Mouse (Mus musculus) forebrain, embryonic 12.5 days (tissue): ENCODE measurements around the gene Slc2a12. TPM values are rescaled to one million over a fixed set of nuclear protein-coding genes. Genes with fewer than 3 reads are reported as not detected.

Experiments
- ATAC-seq: fragments of 200-750 bp; cut with Nextera tagmentation; 2 replicates; pipeline ENCODE4 v1.8.0; 2017; ENCODE audit warnings: moderate TSS enrichment; ENCODE audit not compliant: low FRiP score
- H3K27ac ChIP-seq: fragments of 300-500 bp; sonication (generic); 2 replicates; pipeline ENCODE4 v1.5.1; 2016; ENCODE audit warnings: mild to moderate bottlenecking
- H3K27me3 ChIP-seq: fragments of 300-500 bp; sonication (generic); 2 replicates; pipeline ENCODE4 v1.6.1; 2016; ENCODE audit warnings: mild to moderate bottlenecking
- H3K36me3 ChIP-seq: fragments of 300-500 bp; sonication (generic); replicated peaks from 2 replicates; pipeline ENCODE4 v1.6.1; 2016; ENCODE audit warnings: mild to moderate bottlenecking
- H3K4me1 ChIP-seq: fragments of 300-500 bp; sonication (generic); 2 replicates; pipeline ENCODE4 v1.6.1; 2016
- H3K4me2 ChIP-seq: fragments of 300-500 bp; sonication (generic); 2 replicates; pipeline ENCODE4 v1.6.1; 2016; ENCODE audit warnings: mild to moderate bottlenecking, moderate library complexity
- H3K4me3 ChIP-seq: fragments of 300-500 bp; sonication (generic); replicated peaks from 2 replicates; pipeline ENCODE4 v1.5.1; 2016; ENCODE audit warnings: mild to moderate bottlenecking
- H3K9ac ChIP-seq: fragments of 300-500 bp; sonication (generic); 2 replicates; pipeline ENCODE4 v1.6.1; 2016; ENCODE audit warnings: mild to moderate bottlenecking
- H3K9me3 ChIP-seq: fragments of 300-500 bp; sonication (generic); 2 replicates; pipeline ENCODE4 v1.6.1; 2016
- WGBS: fragments of 180-500 bp; shearing (Covaris S2); methylation state at CpG from one replicate; pipeline ENCODE4 v1.1.7; 2016; 5-methylcytosine and 5-hydroxymethylcytosine counted together
- polyA plus RNA-seq: library from polyadenylated mRNA; unstranded; fragments of >200 nt; fragmentation: Nextera tagmentation; extraction: Ambion mirVana; gene quantifications from 2 replicates; pipeline ENCODE4 v1.2.1, GENCODE M21; 2016

Slc2a12 gene
- polyA plus RNA-seq, 1 experiment from 2014 or later: 2.1 TPM

- no peak overlapping the region for H3K27ac ChIP-seq
- WGBS: 79% methylated on average over 4 of the region's 4 CpGs
- ATAC-seq: no peak
- H3K4me1 ChIP-seq: peaks cover 9% of the 10 kb centered on the region
- no peak overlapping the region for H3K9ac ChIP-seq
- H3K36me3 ChIP-seq: no peaks in the 10 kb centered on the region
- no peaks in the 10 kb centered on the region for H3K9me3 ChIP-seq
- H3K4me2 ChIP-seq: no peak overlapping the region
- H3K4me3 ChIP-seq: no peak overlapping the region
- H3K27me3 ChIP-seq: no peaks in the 10 kb centered on the region
These were observed 12.9 kb upstream of the Slc2a12 start for GRCm38 (mm10) chr10:22631956-22632355.

DNA sequence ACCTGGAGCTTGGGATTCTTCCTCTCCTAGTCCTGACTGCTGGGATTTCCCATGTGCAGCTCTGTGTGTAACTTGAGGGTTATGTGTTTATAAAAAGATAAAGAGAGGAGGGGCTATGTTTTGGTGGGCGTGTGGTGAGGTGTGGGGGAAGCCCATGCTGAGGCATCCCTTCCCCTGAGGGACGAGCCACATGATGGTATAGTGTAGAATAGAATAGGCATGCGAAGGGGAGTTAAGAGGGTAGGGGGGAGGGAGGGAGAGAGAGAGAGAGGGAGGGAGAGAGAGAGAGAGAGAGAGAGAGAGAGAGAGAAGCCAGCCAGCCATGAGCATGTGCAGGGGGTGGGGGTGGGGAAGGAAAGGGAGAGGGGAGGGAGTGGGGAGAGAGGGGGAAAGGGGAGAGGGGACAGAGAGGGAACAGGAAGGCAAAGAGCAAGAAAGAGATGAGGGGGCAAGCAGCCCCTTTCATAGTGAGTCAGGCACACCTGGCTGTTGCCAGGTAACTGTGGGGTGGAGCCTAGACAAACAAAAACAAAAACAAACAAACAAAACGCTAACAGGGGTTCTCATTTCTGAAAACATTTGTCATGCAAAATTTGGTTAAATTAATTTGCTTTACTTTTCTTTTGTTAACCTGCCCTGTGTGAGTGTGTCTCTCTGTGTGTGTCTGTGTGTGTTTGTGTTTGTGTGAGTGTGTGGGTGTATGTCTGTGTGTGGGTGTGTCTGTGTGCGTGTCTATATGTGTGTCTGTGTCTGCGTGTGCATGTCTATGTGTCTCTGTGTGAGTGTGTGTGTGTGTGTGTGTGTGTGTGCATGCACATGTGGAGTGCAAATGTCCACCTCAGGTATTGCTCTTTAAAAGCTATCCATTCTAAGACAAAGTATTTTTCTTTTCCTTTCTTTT is 11.2 kb upstream of the Slc2a12 start:
- H3K27me3 ChIP-seq: no peaks in the 10 kb centered on the region
- 42% methylated on average over 6 of the region's 6 CpGs for WGBS
- ATAC-seq: peak; percentile 60; the same call in 1 of the 2 replicates
- H3K27ac ChIP-seq: no peak overlapping the region
- H3K4me2 ChIP-seq: no peak overlapping the region
- peaks cover 9% of the 10 kb centered on the region for H3K4me1 ChIP-seq
- H3K36me3 ChIP-seq: no peaks in the 10 kb centered on the region
- H3K9me3 ChIP-seq: no peaks in the 10 kb centered on the region
- H3K9ac ChIP-seq: no peak overlapping the region
- H3K4me3 ChIP-seq: no peak overlapping the region

DNA sequence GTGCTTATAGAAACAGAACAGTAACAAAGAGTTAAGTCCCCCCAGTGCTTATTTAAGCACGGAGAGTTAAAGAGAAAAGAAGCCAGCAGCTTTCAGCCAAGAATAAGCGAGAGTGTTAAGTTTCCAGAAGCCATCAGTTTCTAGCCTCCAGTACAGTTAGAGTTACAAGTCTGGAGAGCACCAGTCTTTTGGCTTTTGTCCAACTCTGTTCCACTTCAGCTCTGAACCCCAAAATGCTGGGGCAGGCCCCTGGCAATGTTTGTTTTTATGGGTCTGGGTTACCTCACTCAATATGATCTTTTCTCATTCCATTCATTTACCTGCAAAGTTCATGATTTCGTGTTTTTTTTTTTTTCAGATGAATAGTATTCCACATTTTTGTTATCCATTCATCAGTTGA is 7.6 kb upstream of the Slc2a12 start:
- H3K4me2 ChIP-seq: no peak overlapping the region
- peaks cover 9% of the 10 kb centered on the region for H3K4me1 ChIP-seq
- no peak for ATAC-seq
- H3K9ac ChIP-seq: no peak overlapping the region
- H3K27me3 ChIP-seq: no peaks in the 10 kb centered on the region
- no peak overlapping the region for H3K4me3 ChIP-seq
- H3K36me3 ChIP-seq: no peaks in the 10 kb centered on the region
- H3K27ac ChIP-seq: no peak overlapping the region
- H3K9me3 ChIP-seq: no peaks in the 10 kb centered on the region
- 42% methylated on average over 3 of the region's 3 CpGs for WGBS

DNA sequence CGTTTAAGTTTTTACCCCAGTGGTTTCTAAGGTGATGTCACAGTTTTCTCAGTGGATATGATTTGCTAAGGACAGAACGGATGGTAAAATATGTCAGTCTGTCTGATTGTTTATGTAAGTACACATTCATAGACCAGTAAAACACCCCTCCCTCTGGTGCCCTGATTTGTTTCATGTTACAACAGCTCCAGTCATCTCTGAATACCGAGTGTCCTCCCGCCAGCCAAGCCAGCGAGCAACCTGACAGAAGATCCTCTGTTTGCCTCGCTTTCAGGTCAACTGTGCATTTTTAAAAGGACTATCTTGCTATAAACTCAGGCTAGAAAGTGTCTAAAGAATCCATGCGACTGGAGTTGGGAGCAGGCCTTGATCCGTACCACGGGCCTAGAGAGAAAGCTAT is 640 bp upstream of the Slc2a12 start:
- no peak for ATAC-seq
- no peak overlapping the region for H3K4me3 ChIP-seq
- peaks cover 9% of the 10 kb centered on the region; the same call in 1 of the 2 replicates for H3K4me1 ChIP-seq
- WGBS: 53% methylated on average over 9 of the region's 9 CpGs
- no peak overlapping the region for H3K9ac ChIP-seq
- H3K4me2 ChIP-seq: peak overlapping the region; percentile 87; the same call in 1 of the 2 replicates
- no peak overlapping the region for H3K27ac ChIP-seq
- no peaks in the 10 kb centered on the region for H3K9me3 ChIP-seq
- H3K27me3 ChIP-seq: peaks cover 10% of the 10 kb centered on the region; the same call in 1 of the 2 replicates
- H3K36me3 ChIP-seq: no peaks in the 10 kb centered on the region

DNA sequence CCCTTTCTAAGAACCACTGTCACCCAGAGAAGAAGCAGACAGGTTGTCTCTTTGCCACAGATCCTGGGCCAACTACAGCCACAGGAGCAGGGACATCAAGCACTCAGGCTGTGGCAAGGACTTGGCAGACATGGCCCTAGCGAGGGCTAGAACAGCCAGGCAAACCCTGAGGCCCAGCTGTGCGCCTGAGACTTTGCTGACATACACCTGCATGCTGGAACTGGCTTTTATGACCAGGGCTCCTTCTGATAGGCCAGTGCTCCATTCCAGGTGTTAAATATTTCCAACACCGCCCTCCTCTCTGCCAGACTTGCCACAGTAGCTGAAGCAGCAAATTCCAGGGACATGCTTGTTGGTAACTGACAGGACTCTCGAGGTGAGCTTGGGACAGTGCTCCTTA is 3.9 kb downstream of the Slc2a12 start:
- no peak overlapping the region for H3K27ac ChIP-seq
- H3K4me2 ChIP-seq: no peak overlapping the region
- ATAC-seq: no peak
- peaks cover 10% of the 10 kb centered on the region; the same call in 1 of the 2 replicates for H3K27me3 ChIP-seq
- H3K4me3 ChIP-seq: no peak overlapping the region
- H3K36me3 ChIP-seq: no peaks in the 10 kb centered on the region
- WGBS: 90% methylated on average over 4 of the region's 4 CpGs
- H3K9me3 ChIP-seq: no peaks in the 10 kb centered on the region
- H3K4me1 ChIP-seq: peaks cover 12% of the 10 kb centered on the region; the same call in 1 of the 2 replicates
- no peak overlapping the region for H3K9ac ChIP-seq

GRCm38 (mm10) chr10:22653820-22654219 is 9.0 kb downstream of the Slc2a12 start:
- no peaks in the 10 kb centered on the region for H3K27me3 ChIP-seq
- no peak overlapping the region for H3K9ac ChIP-seq
- no peak overlapping the region for H3K27ac ChIP-seq
- no peak for ATAC-seq
- no peak overlapping the region for H3K4me3 ChIP-seq
- WGBS: 42% methylated on average over 6 of the region's 6 CpGs
- H3K9me3 ChIP-seq: no peaks in the 10 kb centered on the region
- no peak overlapping the region for H3K4me2 ChIP-seq
- no peaks in the 10 kb centered on the region for H3K36me3 ChIP-seq
- peaks cover 12% of the 10 kb centered on the region for H3K4me1 ChIP-seq

DNA sequence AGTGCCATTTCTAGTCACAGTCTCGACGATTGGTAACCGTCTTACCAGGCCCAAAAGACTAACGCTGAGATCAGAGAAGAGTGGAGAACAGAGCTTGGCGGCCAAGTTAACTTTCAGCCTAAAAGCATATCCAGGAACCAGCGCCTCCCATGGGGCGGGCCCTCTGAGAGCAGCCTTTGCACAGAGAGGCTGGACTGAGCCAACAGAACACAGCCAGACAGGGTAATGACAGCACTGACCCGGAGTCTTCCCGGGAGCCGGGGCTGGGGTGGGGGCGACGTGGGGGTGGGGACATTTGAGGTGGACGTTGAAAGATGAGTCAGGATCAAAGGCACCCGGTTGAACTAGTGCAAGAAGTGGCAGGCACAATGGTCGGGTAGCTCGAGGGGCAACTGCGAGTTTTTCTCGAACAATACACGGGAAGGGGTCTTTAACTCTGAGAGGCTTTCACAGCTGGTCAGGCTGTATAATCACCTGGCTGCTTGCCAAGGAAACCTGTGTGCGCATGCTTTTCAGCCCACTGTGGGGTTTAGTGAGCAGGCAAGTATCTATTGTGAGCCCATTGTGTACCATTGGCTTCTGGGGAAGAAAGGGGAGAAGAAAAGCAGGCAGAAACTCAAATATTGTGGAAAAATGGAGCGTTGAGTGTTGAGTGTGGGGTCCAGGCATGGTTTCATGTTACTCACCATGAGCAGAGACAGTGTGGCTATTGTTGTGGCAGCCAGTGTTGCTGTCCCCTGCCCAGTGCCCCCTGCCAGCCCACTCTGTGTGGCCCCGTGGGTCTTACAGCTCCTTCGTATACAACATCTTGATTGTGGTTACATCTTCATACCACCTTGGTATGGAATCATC is 13.9 kb downstream of the Slc2a12 start:
- Histone ChIP-seq H3K9me3 (no peaks in the 10 kb centered on the region), H3K27me3 (0 out of 2 replicates have a peak, but pooled peaks cover 8% of the 10 kb centered on the region), H3K4me2 (peak overlapping the region; percentile 42), H3K9ac (no peak overlapping the region), H3K4me3 (no peak overlapping the region; the same call in 1 of the 2 replicates), H3K27ac (peak overlapping the region; percentile 82), H3K4me1 (peaks cover 16% of the 10 kb centered on the region), H3K36me3 (no peaks in the 10 kb centered on the region)
- peak; percentile 93 for ATAC-seq
- 15% methylated on average over 23 of the region's 23 CpGs for WGBS

DNA sequence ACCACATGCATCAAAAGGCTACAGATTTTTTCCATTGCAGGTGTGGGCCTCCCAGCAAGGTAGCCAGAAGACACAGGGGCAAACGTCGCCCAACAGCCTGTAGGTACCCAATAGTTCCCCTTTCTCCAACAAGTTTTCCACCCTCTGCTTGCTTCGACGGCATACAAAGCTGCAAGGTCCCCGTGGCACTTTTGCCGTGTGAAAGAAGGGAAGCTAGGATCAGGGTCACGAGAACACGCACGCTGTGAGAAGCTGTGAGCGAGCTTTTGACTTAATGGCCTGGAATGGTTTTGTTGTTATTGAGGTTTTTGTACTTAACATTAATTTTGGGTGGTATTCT is 14.5 kb downstream of the Slc2a12 start:
- ATAC-seq: no peak
- H3K9me3 ChIP-seq: no peaks in the 10 kb centered on the region
- 0 out of 2 replicates have a peak, but pooled peaks cover 8% of the 10 kb centered on the region for H3K27me3 ChIP-seq
- H3K4me1 ChIP-seq: peaks cover 16% of the 10 kb centered on the region
- no peak overlapping the region for H3K9ac ChIP-seq
- H3K4me2 ChIP-seq: peak overlapping the region; percentile 42; the same call in 1 of the 2 replicates
- H3K4me3 ChIP-seq: no peak overlapping the region
- H3K36me3 ChIP-seq: no peaks in the 10 kb centered on the region
- peak overlapping the region; percentile 82 for H3K27ac ChIP-seq
- WGBS: 74% methylated on average over 10 of the region's 10 CpGs

GRCm38 (mm10) chr10:22660286-22661000 is 15.6 kb downstream of the Slc2a12 start:
- 82% methylated on average over 5 of the region's 5 CpGs for WGBS
- H3K9ac ChIP-seq: no peak overlapping the region

GRCm38 (mm10) chr10:22668509-22668908 is 23.7 kb downstream of the Slc2a12 start:
- WGBS: 95% methylated on average over 13 of the region's 13 CpGs

More at GRCm38 (mm10) chr10:22660286-22661000, 15.6 kb downstream of the Slc2a12 start:
- Histone ChIP-seq H3K4me3 (no peak overlapping the region), H3K9me3 (no peaks in the 10 kb centered on the region), H3K27me3 (0 out of 2 replicates have a peak, but pooled peaks cover 8% of the 10 kb centered on the region), H3K36me3 (no peaks in the 10 kb centered on the region), H3K4me1 (peaks cover 16% of the 10 kb centered on the region), H3K4me2 (no peak overlapping the region), H3K27ac (no peak overlapping the region)
- ATAC-seq: no peak

GRCm38 (mm10) chr10:22674176-22674575 is 29.4 kb downstream of the Slc2a12 start:
- ATAC-seq: no peak
- Histone ChIP-seq H3K36me3 (no peaks in the 10 kb centered on the region), H3K4me2 (no peak overlapping the region), H3K27ac (no peak overlapping the region), H3K4me3 (no peak overlapping the region), H3K9me3 (no peaks in the 10 kb centered on the region), H3K27me3 (no peaks in the 10 kb centered on the region), H3K4me1 (0 out of 2 replicates have a peak, but pooled peaks cover 2% of the 10 kb centered on the region), H3K9ac (no peak overlapping the region)
- 90% methylated on average over 8 of the region's 8 CpGs for WGBS

More at GRCm38 (mm10) chr10:22668509-22668908, 23.7 kb downstream of the Slc2a12 start:
- Histone ChIP-seq H3K9me3 (no peaks in the 10 kb centered on the region), H3K4me1 (0 out of 2 replicates have a peak, but pooled peaks cover 2% of the 10 kb centered on the region), H3K36me3 (no peaks in the 10 kb centered on the region), H3K4me3 (no peak overlapping the region), H3K9ac (no peak overlapping the region), H3K4me2 (no peak overlapping the region), H3K27me3 (no peaks in the 10 kb centered on the region), H3K27ac (no peak overlapping the region)
- no peak for ATAC-seq
